Mouse (Mus musculus): Measurements from ENCODE around the gene Fth1. TPM values are rescaled to one million over a fixed set of nuclear protein-coding genes. Genes with fewer than 3 reads are reported as not detected.

Gene Fth1
- polyA plus RNA-seq, 1 experiment, result 2,238 TPM

DNA sequence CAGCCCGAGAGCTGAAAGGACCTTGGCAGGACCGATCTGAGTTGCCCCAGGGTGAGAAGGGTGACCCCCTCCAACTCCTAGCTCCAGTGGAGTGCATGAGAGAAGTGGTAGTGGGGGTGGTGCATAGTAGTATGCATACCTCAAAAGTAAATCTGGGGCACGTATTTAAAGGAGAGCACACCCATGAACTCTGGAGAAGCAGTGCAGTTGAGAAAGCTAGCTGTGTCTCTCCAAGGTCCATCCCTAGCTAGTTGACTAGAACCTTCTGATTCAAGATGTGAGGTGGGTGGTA lies 38.1 kb downstream of the Fth1 start:
- no peak for TF ChIP-seq POLR2A (IDR thresholded peaks at IDR 0.05; ENCODE audit: control insufficient read depth, extremely low read depth, insufficient read depth, low read length, poor library complexity)
- Histone ChIP-seq H3K4me1 (replicated peaks; ENCODE audit: control insufficient read depth, insufficient read depth, low read length) (peaks cover 12% of the 10 kb centered on the region), H3K27ac (ENCODE audit: control insufficient read depth, insufficient read depth, low read length) (no peak overlapping the region), H3K4me3 (ENCODE audit: control insufficient read depth, insufficient read depth, low read length) (peak overlapping the region; percentile 25), H3K36me3 (ENCODE audit: control insufficient read depth, insufficient read depth, low read length) (no peaks in the 10 kb centered on the region), H3K27me3 (ENCODE audit: control insufficient read depth, insufficient read depth, low read length) (no peaks in the 10 kb centered on the region)
- 4% methylated on average over 3 of the region's 3 CpGs for WGBS
- DNase-seq, result no peak

DNA sequence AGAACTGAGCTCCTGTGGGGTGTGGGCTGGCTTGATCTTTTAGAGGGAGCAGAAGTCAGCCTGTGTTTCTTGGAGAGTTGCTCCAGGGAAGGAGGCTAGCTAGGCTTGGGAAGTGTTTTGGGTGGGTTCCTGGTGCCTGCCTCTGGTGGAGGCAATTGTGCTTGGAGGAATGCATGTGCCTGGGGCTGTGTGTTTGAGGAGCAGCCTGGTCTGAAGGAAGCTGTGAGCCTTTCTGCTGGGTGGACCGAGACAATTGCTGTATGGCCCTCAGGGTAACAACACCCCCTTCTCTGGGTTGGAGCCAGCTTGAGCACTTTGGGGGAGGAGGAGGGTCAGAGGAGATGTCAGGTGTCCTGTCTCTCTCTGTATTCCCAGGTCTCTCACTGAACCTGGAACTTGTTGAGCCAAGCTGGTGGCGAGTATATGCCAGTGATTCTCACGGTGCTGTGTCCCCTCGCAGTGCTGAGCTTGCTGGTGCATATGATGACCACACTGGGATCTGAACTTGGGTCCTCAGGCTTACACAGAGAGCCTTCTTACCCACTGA lies 38.9 kb downstream of the Fth1 start:
- no peak for DNase-seq
- Histone ChIP-seq H3K36me3 (ENCODE audit: control insufficient read depth, insufficient read depth, low read length) (no peaks in the 10 kb centered on the region), H3K4me1 (replicated peaks; ENCODE audit: control insufficient read depth, insufficient read depth, low read length) (peaks cover 12% of the 10 kb centered on the region), H3K27me3 (ENCODE audit: control insufficient read depth, insufficient read depth, low read length) (no peaks in the 10 kb centered on the region), H3K4me3 (ENCODE audit: control insufficient read depth, insufficient read depth, low read length) (no peak overlapping the region), H3K27ac (ENCODE audit: control insufficient read depth, insufficient read depth, low read length) (no peak overlapping the region)
- WGBS, result 93% methylated on average over 4 of the region's 4 CpGs
- no peak for TF ChIP-seq CTCF (IDR thresholded peaks at IDR 0.05; ENCODE audit: borderline replicate concordance, control insufficient read depth, extremely low read depth, insufficient read depth, low read length, poor library complexity)
- TF ChIP-seq POLR2A (IDR thresholded peaks at IDR 0.05; ENCODE audit: control insufficient read depth, extremely low read depth, insufficient read depth, low read length, poor library complexity), result no peak

DNA sequence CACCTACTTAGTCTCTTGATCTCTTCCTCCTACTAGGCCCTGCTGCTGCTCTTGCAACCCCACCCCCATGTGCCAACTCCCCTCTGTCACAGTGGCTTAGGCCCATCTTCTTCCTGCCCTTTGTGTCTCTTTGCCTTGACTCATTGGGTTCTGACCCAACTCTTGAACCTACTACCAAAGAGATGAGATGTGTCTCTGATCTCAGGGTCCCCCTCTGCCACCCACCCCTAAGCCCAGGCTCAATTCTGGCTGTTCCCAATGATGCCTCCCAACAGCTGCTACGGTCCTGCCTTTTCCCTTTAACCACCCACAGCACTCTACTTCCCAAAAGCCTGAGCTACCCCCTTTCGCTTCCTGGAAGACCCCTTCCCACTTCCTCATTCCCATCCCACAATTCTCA lies 41.6 kb downstream of the Fth1 start:
- TF ChIP-seq POLR2A (IDR thresholded peaks at IDR 0.05; ENCODE audit: control insufficient read depth, extremely low read depth, insufficient read depth, low read length, poor library complexity) (no peak), CTCF (IDR thresholded peaks at IDR 0.05; ENCODE audit: borderline replicate concordance, control insufficient read depth, extremely low read depth, insufficient read depth, low read length, poor library complexity) (no peak)
- Histone ChIP-seq H3K27me3 (ENCODE audit: control insufficient read depth, insufficient read depth, low read length) (no peaks in the 10 kb centered on the region), H3K36me3 (ENCODE audit: control insufficient read depth, insufficient read depth, low read length) (no peaks in the 10 kb centered on the region), H3K4me1 (replicated peaks; ENCODE audit: control insufficient read depth, insufficient read depth, low read length) (peaks cover 15% of the 10 kb centered on the region), H3K27ac (ENCODE audit: control insufficient read depth, insufficient read depth, low read length) (no peak overlapping the region), H3K4me3 (ENCODE audit: control insufficient read depth, insufficient read depth, low read length) (no peak overlapping the region)
- 65% methylated on average over 2 of the region's 2 CpGs for WGBS
- DNase-seq, result no peak

DNA sequence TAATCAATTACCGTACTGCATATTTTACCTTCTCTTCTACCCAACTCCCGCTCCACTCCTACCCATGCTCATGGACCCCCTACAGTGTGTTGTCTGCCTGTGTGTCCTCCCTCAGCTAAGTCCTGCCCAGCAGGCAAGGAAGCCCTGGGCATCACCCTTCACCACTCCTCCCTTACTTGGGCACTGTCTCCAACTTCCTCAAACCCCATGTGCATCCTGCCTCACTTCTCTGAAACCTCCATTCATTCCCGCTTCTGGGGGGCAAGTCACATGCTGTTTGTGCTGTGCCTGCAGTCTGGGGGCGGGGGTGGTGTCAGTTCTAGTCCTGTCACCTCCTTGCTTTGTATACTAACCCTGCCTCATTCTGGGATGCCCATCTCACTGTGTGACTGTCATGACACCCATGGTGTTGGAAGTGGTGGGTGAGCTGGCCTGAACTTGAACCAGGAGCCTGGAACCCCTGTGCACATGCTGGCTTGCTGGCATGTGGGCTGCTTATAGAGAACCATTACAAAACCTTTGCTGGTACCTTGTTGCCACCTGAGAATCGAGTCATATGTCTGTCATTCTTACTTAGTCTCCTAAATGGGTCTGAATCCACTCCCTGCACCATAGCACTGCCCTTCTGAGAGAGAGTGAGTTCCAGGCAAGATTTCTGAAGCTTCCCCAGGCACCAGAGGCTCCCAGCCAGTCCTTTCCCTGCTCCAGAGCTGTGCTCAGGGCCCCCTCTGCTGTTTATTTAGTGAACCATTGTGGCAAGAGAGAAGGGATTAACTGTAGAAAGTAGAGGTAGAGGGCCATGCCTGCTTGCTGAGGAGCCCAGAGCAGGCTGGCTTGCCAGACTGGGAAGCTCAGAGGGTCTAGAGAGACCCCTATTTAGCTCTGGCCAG lies 42.3 kb downstream of the Fth1 start:
- no peak for DNase-seq
- H3K27ac ChIP-seq (ENCODE audit: control insufficient read depth, insufficient read depth, low read length), result no peak overlapping the region

DNA sequence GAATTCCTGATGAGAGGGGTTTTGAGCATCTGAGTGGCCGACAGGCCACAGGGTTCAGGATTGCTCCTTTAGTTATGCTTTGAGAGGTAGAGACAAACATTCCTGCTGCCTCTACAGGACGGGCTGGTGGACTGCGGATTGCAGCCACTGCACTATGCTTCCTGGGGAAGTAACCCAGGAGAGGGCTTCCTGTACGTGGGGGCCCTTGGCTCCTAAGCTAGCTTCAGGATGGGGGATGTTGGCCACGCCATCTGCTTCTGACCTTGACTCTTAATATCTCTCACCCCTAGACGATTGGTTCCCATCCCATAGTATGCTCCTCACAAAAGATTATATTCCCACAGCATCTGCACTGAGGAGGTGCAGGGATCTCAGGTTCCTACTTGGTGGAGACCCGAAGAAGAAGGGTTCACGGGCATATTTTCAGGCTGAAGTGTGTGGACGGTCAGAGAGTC lies 42.9 kb downstream of the Fth1 start:
- no peak for DNase-seq
- WGBS, result 58% methylated on average over 9 of the region's 9 CpGs

More for the DNA sequence above, 42.3 kb downstream of the Fth1 start:
- Histone ChIP-seq H3K27me3 (ENCODE audit: control insufficient read depth, insufficient read depth, low read length) (no peaks in the 10 kb centered on the region), H3K4me3 (ENCODE audit: control insufficient read depth, insufficient read depth, low read length) (no peak overlapping the region), H3K36me3 (ENCODE audit: control insufficient read depth, insufficient read depth, low read length) (no peaks in the 10 kb centered on the region), H3K4me1 (replicated peaks; ENCODE audit: control insufficient read depth, insufficient read depth, low read length) (peaks cover 15% of the 10 kb centered on the region)
- TF ChIP-seq POLR2A (IDR thresholded peaks at IDR 0.05; ENCODE audit: control insufficient read depth, extremely low read depth, insufficient read depth, low read length, poor library complexity), result no peak
- 69% methylated on average over 5 of the region's 5 CpGs for WGBS

DNA sequence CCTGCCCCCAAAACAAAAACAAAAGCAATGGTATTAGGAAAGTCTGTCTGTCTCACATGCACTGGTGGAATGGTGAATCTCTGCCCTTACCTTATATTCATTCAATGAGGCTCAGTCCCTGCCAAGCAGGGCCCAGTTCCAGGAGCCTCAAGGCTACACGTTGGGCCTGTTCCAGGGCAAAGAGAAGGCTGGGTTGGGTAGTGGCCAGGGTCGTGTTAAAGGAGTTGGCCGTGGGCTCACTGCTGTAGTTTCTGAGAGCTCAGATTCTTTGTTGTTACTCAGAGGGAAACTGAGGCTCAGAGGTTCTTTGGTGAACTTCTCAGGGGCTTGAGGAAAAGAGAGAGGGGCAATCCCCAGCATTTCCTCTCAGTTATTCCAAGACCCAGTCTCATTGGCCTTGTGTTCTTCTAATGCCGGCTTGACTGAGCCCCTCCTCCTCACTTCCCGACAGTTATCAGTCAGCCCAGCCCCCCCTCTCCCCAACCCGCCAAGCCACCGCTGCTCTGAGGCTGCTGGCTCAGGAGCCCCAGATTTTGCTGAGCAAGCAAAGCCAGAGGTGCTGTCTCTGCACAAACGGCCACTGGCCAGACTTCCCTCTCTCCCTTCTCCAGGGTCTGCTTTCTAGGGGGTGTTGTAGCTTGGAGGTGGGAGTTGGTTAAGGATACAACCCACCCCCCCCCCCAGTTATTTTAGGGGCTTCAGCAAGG lies 44.9 kb downstream of the Fth1 start:
- 0 out of 2 replicates have a peak, but pooled peaks cover 3% of the 10 kb centered on the region for H3K4me1 ChIP-seq (replicated peaks; ENCODE audit: control insufficient read depth, insufficient read depth, low read length)
- WGBS, result 24% methylated on average over 8 of the region's 8 CpGs
- H3K4me3 ChIP-seq (ENCODE audit: control insufficient read depth, insufficient read depth, low read length), result no peak overlapping the region
- TF ChIP-seq CTCF (IDR thresholded peaks at IDR 0.05; ENCODE audit: borderline replicate concordance, control insufficient read depth, extremely low read depth, insufficient read depth, low read length, poor library complexity) (no peak), POLR2A (IDR thresholded peaks at IDR 0.05; ENCODE audit: control insufficient read depth, extremely low read depth, insufficient read depth, low read length, poor library complexity) (no peak)
- H3K27me3 ChIP-seq (ENCODE audit: control insufficient read depth, insufficient read depth, low read length), result no peaks in the 10 kb centered on the region
- DNase-seq, result no peak
- no peak overlapping the region for H3K27ac ChIP-seq (ENCODE audit: control insufficient read depth, insufficient read depth, low read length)
- no peaks in the 10 kb centered on the region for H3K36me3 ChIP-seq (ENCODE audit: control insufficient read depth, insufficient read depth, low read length)

More for the DNA sequence above, 42.9 kb downstream of the Fth1 start:
- Histone ChIP-seq H3K27ac (ENCODE audit: control insufficient read depth, insufficient read depth, low read length) (no peak overlapping the region), H3K36me3 (ENCODE audit: control insufficient read depth, insufficient read depth, low read length) (no peaks in the 10 kb centered on the region), H3K27me3 (ENCODE audit: control insufficient read depth, insufficient read depth, low read length) (no peaks in the 10 kb centered on the region), H3K4me1 (replicated peaks; ENCODE audit: control insufficient read depth, insufficient read depth, low read length) (peaks cover 9% of the 10 kb centered on the region), H3K4me3 (ENCODE audit: control insufficient read depth, insufficient read depth, low read length) (no peak overlapping the region)
- TF ChIP-seq POLR2A (IDR thresholded peaks at IDR 0.05; ENCODE audit: control insufficient read depth, extremely low read depth, insufficient read depth, low read length, poor library complexity) (no peak), CTCF (IDR thresholded peaks at IDR 0.05; ENCODE audit: borderline replicate concordance, control insufficient read depth, extremely low read depth, insufficient read depth, low read length, poor library complexity) (no peak)

Data from thymus, adult 2 months (tissue).